Mouse (Mus musculus) yolk sac, embryonic 10.5 days (tissue): ENCODE measurements around the gene Dock2.

ENCODE experiments used
- DNase-seq: peaks from one replicate; pipeline ENCODE4 v3.0.0-alpha.2; 2017; ENCODE audit warnings: low spot score

Gene Dock2

DNA sequence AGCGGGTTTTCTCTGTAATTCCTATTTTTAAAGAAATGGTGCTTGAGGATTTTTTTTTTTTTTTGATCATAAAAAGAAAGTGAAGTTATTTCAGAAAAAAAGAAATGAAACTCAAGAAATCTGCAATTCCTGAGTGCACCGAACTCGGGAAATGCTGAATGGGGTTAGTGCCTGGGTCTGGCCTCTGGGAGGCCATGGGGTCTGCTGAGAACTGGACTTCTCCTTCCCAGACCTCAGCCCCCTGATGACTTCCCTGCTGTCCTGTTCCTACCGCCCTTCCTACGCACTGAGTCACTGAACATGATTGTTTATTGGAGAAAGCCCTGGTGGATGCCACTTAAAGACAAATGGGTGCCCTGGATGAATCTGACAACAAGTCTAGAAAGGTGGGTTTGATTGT is 356.5 kb downstream of the Dock2 start:
- no peak for DNase-seq

DNA sequence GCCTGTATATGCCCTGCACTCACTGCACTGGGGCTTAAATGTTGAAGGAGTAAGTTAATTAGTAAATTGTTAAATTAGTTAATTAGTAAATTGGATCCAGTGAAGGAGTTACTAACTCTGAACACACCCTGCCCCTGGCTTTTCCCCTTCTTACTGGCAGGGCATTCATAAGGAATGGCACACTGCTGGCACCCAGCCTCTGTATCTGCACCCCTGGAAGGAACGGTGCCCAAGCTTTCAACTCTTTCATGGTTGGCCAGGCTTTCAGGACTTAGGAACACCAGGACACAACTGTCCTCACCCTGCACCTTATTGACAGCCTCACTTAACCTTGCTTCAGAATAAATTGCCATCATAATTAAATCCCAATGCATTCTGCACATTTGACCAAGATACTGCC is 359.1 kb downstream of the Dock2 start:
- DNase-seq, result no peak

DNA sequence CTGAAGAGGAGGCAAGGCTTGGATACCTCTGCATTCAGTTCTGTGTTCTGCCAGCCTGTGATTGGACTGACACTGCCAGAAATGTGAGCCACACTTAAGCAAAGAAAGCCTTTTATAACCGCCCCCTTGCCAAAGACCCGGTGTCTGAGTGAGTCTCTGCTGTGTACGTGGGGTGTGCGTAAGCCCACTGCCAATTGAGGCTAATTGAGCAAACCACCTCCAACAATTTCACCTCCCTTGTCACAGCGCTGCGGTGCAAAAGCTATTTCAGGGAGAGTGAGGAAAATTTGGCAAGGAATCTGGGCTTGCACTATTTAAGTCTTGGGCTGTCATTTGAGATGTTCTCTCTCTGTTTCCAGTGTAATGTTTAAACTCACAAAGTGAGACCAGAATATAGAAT is 362.6 kb downstream of the Dock2 start:
- no peak for DNase-seq

DNA sequence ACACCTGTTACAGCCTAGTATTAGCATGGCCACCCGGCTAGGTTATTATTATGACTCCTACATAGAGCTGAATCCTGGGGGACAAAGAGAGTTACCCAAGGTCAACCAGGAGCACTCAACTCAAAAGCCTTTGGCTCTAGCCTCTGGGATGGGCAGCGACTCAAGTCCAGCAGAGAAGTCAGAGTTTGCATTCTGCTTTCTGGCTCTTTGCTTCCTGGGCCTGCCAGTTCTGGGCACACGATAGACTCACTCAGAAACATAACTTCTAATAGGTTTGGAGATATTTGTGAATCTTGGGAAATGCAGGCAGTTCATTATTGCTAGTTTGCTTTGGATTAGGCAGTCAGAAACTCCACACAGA is 367.1 kb downstream of the Dock2 start:
- no peak for DNase-seq

DNA sequence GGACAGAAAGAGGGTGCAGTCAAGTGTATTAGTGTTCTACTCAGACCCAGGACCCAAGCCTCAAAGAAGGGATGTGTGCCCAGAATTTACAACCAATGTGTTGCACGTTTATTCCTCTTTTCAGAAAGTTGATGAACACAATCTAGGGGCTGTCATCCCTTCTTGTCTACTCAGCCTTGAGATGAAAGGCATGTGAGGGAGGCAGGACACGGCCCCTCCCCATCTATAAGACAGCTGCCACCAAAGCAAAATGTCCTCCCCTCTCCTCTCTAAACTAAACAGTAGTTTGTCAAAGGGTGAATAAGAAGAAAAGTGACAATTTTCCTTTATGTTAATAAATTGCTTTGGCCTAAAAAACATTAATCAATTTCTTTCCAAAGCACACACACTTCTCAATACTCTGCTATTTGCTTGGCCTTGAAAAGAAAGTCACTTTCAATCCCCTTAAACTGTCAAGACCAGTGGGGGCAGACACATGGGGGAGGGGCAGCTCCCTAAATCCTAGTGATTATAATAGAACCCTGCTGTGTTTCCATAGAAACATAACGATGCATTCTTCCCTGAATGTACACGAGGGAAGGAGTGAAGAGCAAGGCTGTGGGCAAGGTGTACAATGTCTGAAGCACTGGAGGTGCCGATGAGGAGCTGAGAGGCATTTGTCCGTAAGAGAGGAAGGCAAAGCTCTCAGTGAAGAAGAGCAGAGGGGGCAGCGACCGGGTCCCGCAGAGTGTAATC is 367.6 kb downstream of the Dock2 start:
- no peak for DNase-seq

DNA sequence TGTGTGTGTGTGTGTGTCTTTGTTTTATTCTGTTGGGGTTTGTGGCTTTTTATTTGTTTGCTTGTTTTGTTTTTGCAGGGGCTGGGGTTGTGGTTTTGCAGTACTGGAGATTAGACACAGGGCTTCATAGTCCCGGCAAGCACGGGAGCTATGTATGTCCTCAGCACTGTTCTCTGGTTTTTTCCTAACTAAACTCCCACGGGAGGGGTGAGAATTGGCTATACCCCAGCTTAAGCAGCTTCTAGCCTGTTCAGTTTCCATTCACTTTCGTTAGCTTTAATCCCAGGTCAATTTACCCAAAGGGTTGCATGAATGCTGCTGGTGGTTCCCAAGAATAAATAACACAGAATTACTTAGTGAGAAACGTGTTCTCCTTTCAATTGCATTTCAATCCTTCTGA is 376.8 kb downstream of the Dock2 start:
- no peak for DNase-seq

DNA sequence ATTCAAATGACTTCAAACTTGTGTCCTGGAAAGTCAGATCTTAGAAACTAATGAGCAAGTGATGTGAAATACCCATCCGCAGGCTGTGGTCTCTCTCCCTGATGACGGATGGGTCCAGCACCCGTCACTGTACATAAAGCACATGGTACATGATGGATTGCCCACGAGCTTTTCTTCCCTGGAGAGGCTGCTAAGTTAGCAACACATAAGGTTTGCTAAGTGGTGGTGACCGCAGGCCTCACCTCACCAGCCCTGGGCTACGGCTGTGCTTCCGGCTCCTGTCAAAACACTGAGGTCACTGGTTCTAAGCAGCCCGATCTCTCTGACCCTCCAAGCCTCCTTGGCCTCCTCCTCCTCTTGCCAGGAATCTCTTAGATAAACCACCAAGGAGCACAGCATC is 377.4 kb downstream of the Dock2 start:
- DNase-seq, result no peak

DNA sequence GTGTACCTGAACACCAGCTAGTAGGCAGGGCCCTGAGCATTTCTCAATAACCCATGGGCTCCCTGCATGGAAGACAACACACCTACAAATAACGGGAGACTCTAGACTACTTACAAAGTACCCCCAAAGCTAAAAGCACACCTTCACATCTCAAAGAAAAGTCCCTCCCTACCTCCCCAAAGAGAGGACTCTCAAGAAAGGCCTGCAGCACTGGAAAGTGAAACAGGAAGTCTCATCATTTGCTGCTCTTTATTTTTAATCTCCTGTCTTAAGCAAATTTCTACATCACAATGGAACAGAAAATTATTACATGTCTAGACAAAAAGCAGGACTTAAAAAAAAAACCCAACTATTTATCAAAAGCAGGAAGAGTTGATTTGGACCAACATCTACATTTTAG is 378.4 kb downstream of the Dock2 start:
- no peak for DNase-seq

DNA sequence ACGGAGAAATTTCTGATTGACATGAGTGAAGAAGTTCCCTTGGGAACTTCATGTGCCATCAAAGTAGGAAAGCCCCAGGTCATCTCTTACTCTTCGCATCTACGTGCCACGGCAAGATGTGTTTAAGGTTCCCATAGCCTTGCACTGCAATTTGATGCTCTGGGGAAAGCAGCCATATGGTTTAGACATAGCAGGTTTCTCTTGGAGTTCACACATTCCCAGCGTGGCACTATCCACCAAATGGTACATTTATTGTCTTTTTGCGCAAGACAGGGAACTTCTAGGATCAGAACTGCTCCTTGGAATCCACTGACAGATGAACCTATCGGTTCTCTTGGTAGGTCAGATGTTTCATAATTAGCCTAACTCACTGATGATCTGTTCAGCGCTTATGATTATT is 382.3 kb downstream of the Dock2 start:
- no peak for DNase-seq

DNA sequence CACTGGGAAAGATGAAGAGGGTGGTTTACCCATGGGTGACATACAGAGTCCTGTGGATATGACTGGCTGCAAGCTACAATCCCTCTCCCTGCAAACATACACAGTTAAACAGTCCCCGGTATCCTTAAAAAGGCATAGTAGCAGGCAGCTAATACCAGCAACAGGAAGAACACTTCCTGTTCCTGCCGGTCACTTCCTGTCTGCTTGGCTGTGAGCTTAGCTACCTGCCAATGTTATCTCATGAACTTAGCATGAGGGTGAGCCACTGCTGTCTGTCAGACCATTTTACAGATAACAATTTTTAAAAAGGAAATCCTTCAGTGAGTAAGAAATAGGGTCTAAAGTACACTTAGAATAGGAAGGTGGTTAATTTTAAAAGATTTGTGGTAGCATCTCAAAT is 385.1 kb downstream of the Dock2 start:
- DNase-seq, result no peak

DNA sequence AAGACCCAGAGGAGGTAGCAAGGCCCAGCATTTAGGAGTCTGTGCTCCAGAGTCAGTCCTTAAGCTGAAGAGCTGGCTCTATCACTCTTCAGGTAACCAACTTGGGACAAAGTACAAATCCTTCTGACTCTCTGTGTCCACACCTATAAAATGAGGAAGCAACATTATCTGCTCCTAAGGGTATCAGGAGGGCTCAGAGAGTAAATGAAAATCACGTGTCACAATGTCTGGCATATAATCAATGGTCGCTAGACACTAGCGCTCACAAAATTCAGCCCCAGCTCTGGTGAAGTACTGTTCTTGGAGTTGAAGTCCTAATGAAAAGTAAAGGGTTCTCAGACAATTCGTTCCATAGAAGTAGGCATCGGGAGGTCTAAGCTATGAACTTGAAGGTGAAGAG is 386.0 kb downstream of the Dock2 start:
- DNase-seq, result no peak

DNA sequence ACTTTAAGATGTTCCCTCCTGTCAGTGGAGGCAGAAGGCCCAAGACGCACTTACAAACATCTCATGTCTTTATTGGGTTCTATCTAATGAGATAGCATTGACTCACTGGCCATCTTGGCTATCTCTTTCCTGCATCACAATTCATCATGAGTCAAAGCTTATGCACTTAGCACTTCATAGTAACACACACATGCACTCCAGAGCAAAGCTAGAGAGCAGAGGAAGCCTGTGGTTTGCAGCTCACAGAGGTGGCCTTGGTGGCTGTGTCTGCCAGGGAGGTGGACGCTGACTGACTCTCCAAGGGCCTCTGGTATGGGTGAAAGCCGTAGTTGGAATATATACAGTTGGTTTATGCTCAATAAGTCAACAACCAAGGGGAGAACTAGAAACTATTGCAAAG is 387.9 kb downstream of the Dock2 start:
- DNase-seq, result no peak

DNA sequence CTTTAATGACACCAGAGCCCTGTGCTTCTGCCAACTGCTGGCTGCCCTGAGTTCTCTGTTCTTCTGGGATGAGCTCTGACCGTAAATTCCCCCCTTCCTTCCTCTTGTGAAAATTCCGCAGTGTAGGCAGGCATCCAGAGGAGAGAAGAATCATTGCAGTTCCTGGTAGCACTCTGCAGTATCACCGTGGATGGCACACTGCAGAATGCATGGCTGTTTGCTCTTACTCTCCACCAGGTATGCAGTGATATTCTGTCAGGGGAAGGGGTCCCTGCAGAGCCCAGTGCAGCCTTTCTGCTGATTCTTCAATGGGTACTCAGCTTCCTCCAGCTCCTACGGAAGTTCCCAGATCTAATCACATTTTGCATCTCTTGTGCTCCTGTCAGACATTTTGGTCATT is 391.6 kb downstream of the Dock2 start:
- no peak for DNase-seq

DNA sequence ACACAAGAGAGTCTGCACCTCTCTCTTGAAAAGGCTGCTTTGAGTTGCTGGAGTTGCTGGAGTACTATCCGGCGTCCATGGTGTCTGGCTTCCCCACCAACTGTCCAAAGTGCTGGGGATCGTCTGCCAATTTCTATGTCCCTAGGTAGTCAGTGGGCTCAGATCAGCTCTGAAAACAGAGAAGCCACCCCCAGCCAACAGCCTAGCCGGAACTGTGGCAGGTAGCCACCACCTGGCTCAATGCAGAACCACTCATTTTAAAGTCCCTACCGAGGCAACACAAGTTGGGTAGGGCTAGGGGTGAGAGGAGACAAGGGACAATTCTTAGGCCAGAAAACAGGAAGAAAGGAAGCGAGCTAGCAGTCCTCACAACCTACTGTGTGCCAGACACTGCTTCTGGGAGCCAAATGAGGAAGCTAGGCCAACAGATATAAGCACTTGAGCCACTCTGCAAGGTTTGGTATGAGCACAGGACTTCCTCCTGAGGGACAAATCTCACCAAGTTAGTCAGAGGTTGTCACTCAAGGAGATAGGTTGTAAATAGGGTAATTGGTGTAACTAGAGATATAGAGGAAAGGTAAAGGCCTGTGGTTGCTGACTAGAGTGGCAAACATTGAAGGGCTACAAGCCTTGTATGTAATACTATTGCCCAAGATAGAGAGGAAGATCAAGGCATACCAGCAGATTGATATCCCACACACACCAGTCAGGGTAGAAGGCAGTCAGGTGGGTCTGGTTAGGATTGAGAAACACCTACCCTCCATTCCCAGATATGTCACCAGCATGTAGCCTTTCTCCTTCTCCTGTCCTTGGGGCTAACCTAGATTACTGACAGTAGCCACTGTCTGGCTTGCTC is 394.2 kb downstream of the Dock2 start:
- DNase-seq, result no peak

DNA sequence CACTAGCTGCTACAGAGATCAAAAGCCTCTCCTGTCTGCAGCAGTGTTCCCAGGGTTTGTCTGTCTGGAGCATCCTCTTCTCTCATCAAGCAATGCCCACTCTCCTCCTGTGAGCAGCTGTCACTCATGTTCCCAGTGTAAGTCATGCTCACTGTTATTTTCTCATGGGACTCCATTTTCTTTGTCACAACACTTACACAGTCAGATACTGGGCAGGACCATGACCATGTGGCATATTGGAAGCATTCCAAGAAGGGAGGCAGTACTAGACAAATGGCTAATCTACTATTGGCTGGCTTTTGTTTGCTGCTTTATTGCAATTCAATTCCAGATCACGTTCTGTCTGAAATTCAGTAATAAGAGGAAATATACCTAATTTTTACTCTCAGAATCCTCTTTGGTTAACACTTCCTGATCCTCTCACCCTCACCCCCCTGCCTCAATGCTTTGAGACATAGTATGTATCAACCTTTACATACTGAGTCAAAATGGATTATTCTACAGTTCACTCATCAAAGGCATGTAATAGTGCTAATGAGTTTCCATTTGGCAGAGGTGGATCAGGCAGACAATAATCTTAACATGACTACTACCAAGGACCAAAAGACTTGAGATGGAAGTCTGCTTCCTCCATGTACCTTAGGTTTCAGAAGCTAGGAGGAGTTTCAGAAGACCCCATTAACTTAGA is 398.5 kb downstream of the Dock2 start:
- no peak for DNase-seq

DNA sequence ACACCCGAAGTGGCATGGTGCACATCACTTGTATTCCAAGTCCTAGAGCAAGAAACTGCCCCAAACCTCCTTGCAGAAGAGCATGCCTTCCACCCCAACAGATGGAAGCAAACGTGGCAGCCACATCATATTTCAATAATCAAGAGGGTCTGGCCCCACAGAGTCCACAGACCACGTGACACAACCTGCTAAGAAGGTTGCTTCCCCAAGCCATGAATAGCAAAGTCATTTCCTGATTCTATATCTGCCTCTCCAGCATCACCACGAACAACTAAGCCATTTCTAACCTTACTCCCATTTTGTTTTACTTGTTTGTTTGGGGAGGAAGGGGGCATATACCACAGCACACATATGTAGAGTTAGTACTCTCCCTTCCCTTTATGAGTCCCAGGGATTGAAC is 399.5 kb downstream of the Dock2 start:
- DNase-seq, result no peak

DNA sequence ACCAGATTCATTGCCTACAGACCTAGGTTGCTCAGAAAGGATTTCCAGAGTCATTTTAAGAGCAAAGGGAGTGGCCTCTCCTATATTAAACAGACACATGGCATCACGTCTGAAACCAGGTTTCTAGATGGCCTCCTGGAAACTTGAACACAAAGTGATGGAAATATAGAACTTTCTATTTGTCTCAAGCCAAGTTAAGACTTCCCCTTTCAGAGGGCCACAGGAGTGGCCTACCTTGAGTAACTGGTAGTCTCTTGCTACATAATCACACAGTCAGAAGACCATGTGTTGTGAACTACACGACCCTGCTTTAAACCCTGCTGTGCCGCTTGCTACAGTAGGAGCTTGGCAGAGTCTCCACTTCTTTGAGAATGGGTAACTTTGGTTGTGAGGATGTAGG is 400.2 kb downstream of the Dock2 start:
- DNase-seq, result no peak

DNA sequence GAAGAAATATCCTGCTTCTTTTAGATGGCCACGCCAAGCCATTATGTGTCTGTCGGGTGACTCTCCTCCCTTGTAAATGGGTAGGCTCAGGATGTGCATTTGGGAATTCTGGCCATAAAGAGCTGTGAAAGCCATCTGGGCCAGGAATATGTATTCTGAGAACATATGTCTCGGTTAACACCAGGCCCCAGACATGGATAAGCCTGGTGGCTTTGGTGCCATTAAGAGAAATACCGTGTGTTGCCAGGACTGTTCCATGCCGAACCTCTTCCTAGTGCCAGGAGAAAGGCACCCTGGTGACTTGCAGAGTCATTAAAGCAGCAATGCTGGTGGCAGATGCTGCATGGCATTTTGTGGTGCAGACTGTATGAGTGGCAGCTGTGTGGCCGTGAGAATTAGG is 406.0 kb downstream of the Dock2 start:
- no peak for DNase-seq

DNA sequence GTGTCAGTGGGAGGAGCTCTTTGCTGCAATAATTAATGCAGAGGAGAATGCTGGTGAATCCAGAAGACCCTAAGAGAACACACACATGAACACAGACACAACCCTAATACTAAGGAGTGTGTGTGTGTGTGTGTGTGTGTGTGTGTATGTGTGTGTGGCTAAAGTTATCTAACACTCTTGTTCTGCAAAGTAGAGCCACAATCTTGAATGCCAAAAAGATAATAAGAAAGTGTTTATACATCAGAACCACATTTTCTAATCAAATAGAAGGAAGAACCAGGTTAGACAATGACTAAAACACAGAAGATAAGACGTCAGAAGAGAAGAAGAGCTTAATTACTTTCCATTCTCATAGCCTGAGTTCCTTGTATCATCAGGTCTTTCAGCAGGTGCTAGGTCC is 408.1 kb downstream of the Dock2 start:
- DNase-seq, result no peak

DNA sequence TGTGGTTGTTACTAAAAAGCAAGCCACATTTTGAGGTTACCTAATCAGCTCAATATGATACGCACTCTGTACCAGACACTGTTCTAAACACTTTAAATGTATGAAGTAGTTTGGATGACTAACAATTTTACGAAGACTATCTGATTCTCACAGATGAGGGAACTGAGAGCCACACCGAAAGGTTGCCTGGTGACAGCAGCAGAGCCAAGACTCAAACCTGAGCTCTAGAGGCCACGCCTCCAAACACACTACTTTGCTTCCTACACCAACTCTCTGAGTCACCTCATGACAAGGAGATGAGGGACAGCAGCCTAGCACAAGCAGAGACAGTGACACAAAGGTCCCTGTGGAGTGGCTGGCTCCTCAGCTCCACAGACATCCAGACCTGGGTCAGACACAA is 411.5 kb downstream of the Dock2 start:
- no peak for DNase-seq

DNA sequence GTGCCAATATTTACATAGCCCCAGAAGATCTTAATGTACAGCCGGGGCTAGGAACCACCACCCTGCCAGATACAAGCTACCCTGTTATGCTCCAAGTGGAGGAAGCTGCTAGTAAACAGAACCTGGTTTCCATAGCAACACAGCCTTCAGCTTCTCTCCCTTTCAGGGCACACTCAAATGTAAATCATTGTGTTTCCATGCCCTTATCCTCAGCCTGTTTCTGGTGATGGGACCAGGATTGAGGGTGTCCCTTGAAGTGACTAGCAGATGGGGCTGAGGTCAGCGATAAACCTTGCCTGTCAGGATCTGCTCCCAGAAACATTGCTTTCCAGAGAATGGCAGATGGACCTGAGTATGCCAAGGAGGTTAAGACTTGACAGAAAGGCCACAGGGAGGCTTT is 427.6 kb downstream of the Dock2 start:
- DNase-seq, result peak; percentile 18

DNA sequence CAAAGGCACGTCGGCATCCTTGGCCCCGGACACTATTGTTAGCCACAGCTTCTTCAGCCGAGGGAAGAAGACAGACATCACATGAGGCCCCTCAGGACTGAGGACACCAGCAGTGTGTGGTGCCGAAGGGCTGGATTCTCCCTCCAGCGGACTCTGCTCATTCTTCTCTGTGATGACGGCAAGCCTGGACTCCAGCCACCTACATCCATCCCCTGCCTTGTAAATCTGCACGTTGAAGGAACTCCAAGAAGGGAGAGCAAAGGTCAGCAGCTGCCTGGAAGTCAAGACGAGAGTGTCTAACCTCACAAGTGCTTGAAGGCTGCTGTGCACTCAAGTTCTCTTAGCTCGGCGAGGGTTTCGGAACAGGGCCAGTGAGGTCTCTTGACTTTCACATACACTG is 428.3 kb downstream of the Dock2 start:
- peak; percentile 6 for DNase-seq

DNA sequence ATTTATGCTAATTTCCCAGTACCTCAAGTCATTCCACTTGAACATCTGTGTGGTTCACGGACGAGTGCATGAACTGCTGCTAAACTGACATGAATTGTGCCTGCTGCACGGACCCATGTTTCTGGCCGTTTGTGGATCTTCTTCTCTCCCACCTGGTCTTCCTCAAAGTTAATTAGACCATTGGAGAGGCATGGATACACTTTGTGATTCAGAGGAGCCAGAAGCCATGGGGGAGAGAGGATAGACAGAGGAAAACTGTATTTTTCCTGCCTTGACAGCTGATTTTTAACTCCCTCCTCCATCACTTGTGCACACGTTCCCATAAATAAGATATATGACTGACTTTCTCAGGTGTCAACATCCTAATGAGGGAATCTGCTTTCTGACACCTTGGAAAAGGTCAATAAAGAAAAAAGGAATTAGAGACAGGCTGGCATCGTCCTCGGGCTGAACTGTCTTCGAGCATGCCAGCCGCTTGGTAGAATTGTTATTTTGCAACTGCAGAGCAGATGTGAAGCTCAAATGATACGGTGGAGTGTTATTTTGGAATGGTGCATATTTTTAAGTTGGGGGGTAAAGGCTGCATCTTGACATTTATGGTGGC is 434.1 kb downstream of the Dock2 start:
- DNase-seq, result no peak
